Comparison of ENCODE assay signal across 8 mouse cellular contexts in genomic region chr5:134678031-134678430, GRCm38 (mm10). TPM values are rescaled to one million over a fixed set of nuclear protein-coding genes. Genes with fewer than 3 reads are reported as not detected.
DNase-seq lines count a peak whose midpoint lies in the region; ATAC-seq and TF ChIP-seq lines count a peak whose summit lies in the region.

No protein-coding gene starts in this region.

- peaks cover 32% of the 10 kb centered on the region for H3K4me1 ChIP-seq in liver, embryonic 11.5 days (replicated peaks; ENCODE audit: control insufficient read depth, insufficient read depth, low read length)
- H3K4me1 ChIP-seq in small intestine, adult 2 months (ENCODE audit: control insufficient read depth, insufficient read depth, insufficient read length, low read length), result peaks cover 18% of the 10 kb centered on the region
- peaks cover 16% of the 10 kb centered on the region for H3K4me1 ChIP-seq in forebrain, embryonic 15.5 days
- peaks cover 43% of the 10 kb centered on the region for H3K4me1 ChIP-seq in neural tube, embryonic 15.5 days

- 0 out of 2 replicates have a peak overlapping the region, but pooled peaks have one; percentile 8 for H3K9ac ChIP-seq in liver, embryonic 11.5 days (ENCODE audit: low read depth, low read length)
- H3K9ac ChIP-seq in forebrain, embryonic 15.5 days (replicated peaks), result no peak overlapping the region
- no peak overlapping the region for H3K9ac ChIP-seq in neural tube, embryonic 15.5 days (replicated peaks)

- no peaks in the 10 kb centered on the region for H3K36me3 ChIP-seq in liver, embryonic 11.5 days (ENCODE audit: control insufficient read depth, insufficient read depth, low read length)
- no peaks in the 10 kb centered on the region for H3K36me3 ChIP-seq in small intestine, adult 2 months (ENCODE audit: control insufficient read depth, insufficient read depth, low read length)
- peaks cover 9% of the 10 kb centered on the region; the same call in 1 of the 2 replicates for H3K36me3 ChIP-seq in forebrain, embryonic 15.5 days
- H3K36me3 ChIP-seq in neural tube, embryonic 15.5 days, result peaks cover 6% of the 10 kb centered on the region

- 66% methylated on average over 3 of the region's 3 CpGs for WGBS in liver, embryonic 11.5 days
- 75% methylated on average over 3 of the region's 3 CpGs for WGBS in small intestine, adult 2 months
- WGBS in forebrain, embryonic 15.5 days, result 86% methylated on average over 3 of the region's 3 CpGs
- 85% methylated on average over 3 of the region's 3 CpGs for WGBS in neural tube, embryonic 15.5 days

- H3K9me3 ChIP-seq in liver, embryonic 11.5 days (ENCODE audit: control insufficient read depth, low read length), result no peaks in the 10 kb centered on the region
- H3K9me3 ChIP-seq in forebrain, embryonic 15.5 days, result no peaks in the 10 kb centered on the region
- no peaks in the 10 kb centered on the region for H3K9me3 ChIP-seq in neural tube, embryonic 15.5 days (replicated peaks)

- no peak for ATAC-seq in liver, embryonic 11.5 days (replicated peaks; ENCODE audit: low FRiP score)
- no peak for ATAC-seq in forebrain, embryonic 15.5 days (replicated peaks)
- ATAC-seq in neural tube, embryonic 15.5 days (ENCODE audit: low FRiP score), result no peak

- intact Hi-C loops in left cerebral cortex, adult 2 months (cut with DNase I), result no loop called here
- intact Hi-C loops in gastrocnemius, postnatal 14 days (cut with DNase I; ENCODE audit: low total_unique reads), result no loop called here

- DNase-seq in left cerebral cortex, adult 2 months (ENCODE audit: extremely low spot score in 1 of 2, low spot score in 2 of 2), result no peak
- no peak for DNase-seq in left cerebral cortex, adult 18-20 months (ENCODE audit: low spot score in 2 of 2)
- DNase-seq in gastrocnemius, postnatal 14 days, result peak; percentile 61
- DNase-seq in liver, embryonic 11.5 days (ENCODE audit: low spot score), result no peak
- DNase-seq in embryo, embryonic 11 days, result no peak

- peak overlapping the region; percentile 31 for H3K4me2 ChIP-seq in liver, embryonic 11.5 days
- no peak overlapping the region for H3K4me2 ChIP-seq in forebrain, embryonic 15.5 days (replicated peaks)
- no peak overlapping the region for H3K4me2 ChIP-seq in neural tube, embryonic 15.5 days

- H3K27me3 ChIP-seq in liver, embryonic 11.5 days (replicated peaks; ENCODE audit: control insufficient read depth, insufficient read depth, low read length), result no peaks in the 10 kb centered on the region
- no peaks in the 10 kb centered on the region for H3K27me3 ChIP-seq in small intestine, adult 2 months (ENCODE audit: control insufficient read depth, insufficient read depth, low read length)
- no peaks in the 10 kb centered on the region for H3K27me3 ChIP-seq in forebrain, embryonic 15.5 days
- H3K27me3 ChIP-seq in neural tube, embryonic 15.5 days (replicated peaks), result no peaks in the 10 kb centered on the region

- TF ChIP-seq CTCF in left cerebral cortex, adult 2 months (IDR thresholded peaks at IDR 0.05), result no peak
- TF ChIP-seq CTCF in small intestine, adult 2 months (IDR thresholded peaks at IDR 0.05; ENCODE audit: extremely low read depth, insufficient read length, insufficient replicate concordance, low read depth, low read length), result no peak

- no peak overlapping the region for H3K4me3 ChIP-seq in left cerebral cortex, adult 2 months
- H3K4me3 ChIP-seq in liver, embryonic 11.5 days (ENCODE audit: low read depth, low read length), result peak overlapping the region; percentile 7; the same call in 1 of the 2 replicates
- peak overlapping the region; percentile 46 for H3K4me3 ChIP-seq in small intestine, adult 2 months (ENCODE audit: low read depth, low read length)
- no peak overlapping the region for H3K4me3 ChIP-seq in forebrain, embryonic 15.5 days
- H3K4me3 ChIP-seq in neural tube, embryonic 15.5 days (replicated peaks), result no peak overlapping the region

- peak overlapping the region; percentile 15; the same call in 1 of the 2 replicates for H3K27ac ChIP-seq in left cerebral cortex, adult 2 months
- no peak overlapping the region for H3K27ac ChIP-seq in liver, embryonic 11.5 days (ENCODE audit: low read depth, low read length)
- H3K27ac ChIP-seq in small intestine, adult 2 months (ENCODE audit: insufficient read depth, low read depth, low read length), result peak overlapping the region; percentile 26; the same call in 1 of the 2 replicates
- no peak overlapping the region for H3K27ac ChIP-seq in forebrain, embryonic 15.5 days (replicated peaks)
- no peak overlapping the region for H3K27ac ChIP-seq in neural tube, embryonic 15.5 days (replicated peaks)

- TF ChIP-seq POLR2A in small intestine, adult 2 months (IDR thresholded peaks at IDR 0.05; ENCODE audit: low read depth, low read length), result peak; percentile 42; the same call in 1 of the 2 replicates

RNA-seq across cellular contexts. Expression of gene Limk1, which starts 10.4 kb away (rescaled TPM):
- total RNA-seq in left cerebral cortex, adult 2 months (2021), result 10 to 100 TPM; 59.8 to 65.4 TPM
- total RNA-seq in left cerebral cortex, adult 18-20 months (2021), result 10 to 100 TPM; 59.8 to 63.7 TPM
- total RNA-seq in gastrocnemius, postnatal 14 days (2021), result 1 to 10 TPM; 5.5 to 7.2 TPM
- polyA plus RNA-seq in liver, embryonic 11.5 days (2014; fragmentation: Nextera tagmentation; extraction: Ambion mirVana), result 1.7 and 1.8 TPM in 2 replicates
- polyA plus RNA-seq in small intestine, adult 2 months (2012; rRNA removed), result 6.4 and 6.8 TPM in 2 replicates
- polyA plus RNA-seq in forebrain, embryonic 15.5 days (2015; fragmentation: Nextera tagmentation; extraction: Ambion mirVana), result 16.0 and 16.9 TPM in 2 replicates
- 22.7 and 27.1 TPM in 2 replicates for polyA plus RNA-seq in neural tube, embryonic 15.5 days (2015; fragmentation: Nextera tagmentation; extraction: Ambion mirVana)

RNA-seq across cellular contexts. Expression of gene Eif4h, which starts 38.7 kb away (rescaled TPM):
- 100 to 1,000 TPM; 319 to 322 TPM for total RNA-seq in left cerebral cortex, adult 2 months (2021)
- 100 to 1,000 TPM; 322 to 329 TPM for total RNA-seq in left cerebral cortex, adult 18-20 months (2021)
- 100 to 1,000 TPM; 110 to 114 TPM for total RNA-seq in gastrocnemius, postnatal 14 days (2021)
- 401 and 428 TPM in 2 replicates for polyA plus RNA-seq in liver, embryonic 11.5 days (2014; fragmentation: Nextera tagmentation; extraction: Ambion mirVana)
- polyA plus RNA-seq in small intestine, adult 2 months (2012; rRNA removed), result 99.4 and 256 TPM in 2 replicates
- 405 and 408 TPM in 2 replicates for polyA plus RNA-seq in forebrain, embryonic 15.5 days (2015; fragmentation: Nextera tagmentation; extraction: Ambion mirVana)
- 317 and 361 TPM in 2 replicates for polyA plus RNA-seq in neural tube, embryonic 15.5 days (2015; fragmentation: Nextera tagmentation; extraction: Ambion mirVana)

Comparison
In these comparisons a context has a peak if more than half of its experiments do, and no peak if none do; other contexts are left out.
1. H3K27ac ChIP-seq: peak in left cerebral cortex, adult 2 months (single experiment) and small intestine, adult 2 months (single experiment); none in liver, embryonic 11.5 days (single experiment), forebrain, embryonic 15.5 days (single experiment) and neural tube, embryonic 15.5 days (single experiment).
2. H3K4me3 ChIP-seq: peak in liver, embryonic 11.5 days (single experiment) and small intestine, adult 2 months (single experiment); none in left cerebral cortex, adult 2 months (single experiment), forebrain, embryonic 15.5 days (single experiment) and neural tube, embryonic 15.5 days (single experiment).